Comparison of ENCODE assay signal across 32 mouse cellular contexts in the genomic region with DNA sequence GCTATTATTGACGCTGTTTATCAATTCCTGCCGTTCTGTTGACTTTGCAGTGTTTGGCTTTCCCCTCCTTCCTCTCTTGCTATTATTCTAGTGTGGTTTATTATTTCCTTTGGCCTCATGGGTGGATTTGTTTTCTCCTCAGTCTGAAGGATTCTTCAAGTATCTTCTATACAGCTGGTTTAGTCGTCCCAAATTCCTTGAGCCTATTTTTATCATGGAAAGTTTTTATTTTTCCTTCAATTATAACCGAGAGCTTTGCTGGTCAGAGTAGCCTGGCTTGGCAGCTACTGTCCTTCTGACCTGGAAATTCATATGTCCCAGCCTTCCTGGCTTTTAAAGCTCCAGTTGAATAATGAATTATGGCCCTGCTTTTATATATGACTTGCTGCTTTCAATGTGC. TPM values are rescaled to one million over a fixed set of nuclear protein-coding genes. Genes with fewer than 3 reads are reported as not detected.
A peak's percentile ranks its signal among the peaks of the same experiment; 100 is the strongest.
DNase-seq lines count a peak whose midpoint lies in the region; ATAC-seq and TF ChIP-seq lines count a peak whose summit lies in the region.
"Had no signal": no experiment of that assay in that cellular context is flagged by ENCODE, and none has a peak within 500 bp of the region (broad histone marks: within the 10 kb centered on the region; RNA-seq: fewer than 3 reads in every experiment).

No protein-coding gene starts in this region.

- 33% methylated on average over 4 of the region's 4 CpGs for WGBS in kidney, embryonic 16.5 days
- WGBS in kidney, embryonic 14.5 days: 38% methylated on average over 4 of the region's 4 CpGs
- WGBS in lung, embryonic 14.5 days: 35% methylated on average over 4 of the region's 4 CpGs

- H3K4me3 ChIP-seq in kidney, embryonic 16.5 days (ENCODE audit: low read length): no peak overlapping the region
- no peak overlapping the region for H3K4me3 ChIP-seq in kidney, embryonic 14.5 days (ENCODE audit: low read length)
- H3K4me3 ChIP-seq in lung, embryonic 14.5 days (ENCODE audit: low read depth, low read length): no peak overlapping the region
- H3K4me3 ChIP-seq: forebrain, embryonic 13.5 days; hindbrain, embryonic 12.5 days; intestine, embryonic 15.5 days; liver, embryonic 12.5 days; stomach, embryonic 15.5 days had no signal

- H3K9ac ChIP-seq in kidney, embryonic 16.5 days (replicated peaks; ENCODE audit: low read length): no peak overlapping the region
- no peak overlapping the region for H3K9ac ChIP-seq in kidney, embryonic 14.5 days (ENCODE audit: low read depth, low read length)
- no peak overlapping the region for H3K9ac ChIP-seq in lung, embryonic 14.5 days
- H3K9ac ChIP-seq: forebrain, embryonic 13.5 days; hindbrain, embryonic 12.5 days; intestine, embryonic 15.5 days; liver, embryonic 12.5 days; liver, postnatal 0 days; stomach, embryonic 15.5 days had no signal

- TF ChIP-seq CTCF in lung, embryonic 14.5 days (IDR thresholded peaks at IDR 0.05; ENCODE audit: low read depth): no peak

- peaks cover 42% of the 10 kb centered on the region for H3K4me1 ChIP-seq in kidney, embryonic 16.5 days (ENCODE audit: insufficient read depth, low read length)
- H3K4me1 ChIP-seq in kidney, embryonic 14.5 days (ENCODE audit: control insufficient read depth, insufficient read depth, low read length): peaks cover 17% of the 10 kb centered on the region
- H3K4me1 ChIP-seq in lung, embryonic 14.5 days (ENCODE audit: insufficient read depth): no peaks in the 10 kb centered on the region
- H3K4me1 ChIP-seq: forebrain, embryonic 13.5 days had no signal

- H3K27ac ChIP-seq in kidney, embryonic 16.5 days (ENCODE audit: low read length): peak overlapping the region; percentile 86
- no peak overlapping the region for H3K27ac ChIP-seq in kidney, embryonic 14.5 days (ENCODE audit: low read depth, low read length)
- H3K27ac ChIP-seq in lung, embryonic 14.5 days (ENCODE audit: low read depth): no peak overlapping the region
- H3K27ac ChIP-seq: forebrain, embryonic 13.5 days; hindbrain, embryonic 12.5 days; hindbrain, postnatal 0 days; intestine, embryonic 15.5 days; liver, embryonic 12.5 days had no signal

- ATAC-seq in kidney, embryonic 16.5 days (ENCODE audit: low FRiP score, low TSS enrichment): peak; percentile 43
- no peak for ATAC-seq in kidney, embryonic 14.5 days (ENCODE audit: low FRiP score, low TSS enrichment)
- no peak for ATAC-seq in lung, embryonic 14.5 days (ENCODE audit: insufficient read depth)
- ATAC-seq: forebrain, embryonic 13.5 days; hindbrain, postnatal 0 days; intestine, embryonic 15.5 days; liver, embryonic 12.5 days; liver, postnatal 0 days; Patski had no signal

- H3K9me3 ChIP-seq in kidney, embryonic 16.5 days (ENCODE audit: low read length): no peaks in the 10 kb centered on the region
- H3K9me3 ChIP-seq in kidney, embryonic 14.5 days (ENCODE audit: control insufficient read depth, low read length): no peaks in the 10 kb centered on the region
- H3K9me3 ChIP-seq in lung, embryonic 14.5 days (ENCODE audit: low read depth, low read length): no peaks in the 10 kb centered on the region
- H3K9me3 ChIP-seq: forebrain, embryonic 13.5 days; hindbrain, embryonic 12.5 days; intestine, embryonic 15.5 days; liver, embryonic 12.5 days; stomach, embryonic 15.5 days had no signal

- no peaks in the 10 kb centered on the region for H3K27me3 ChIP-seq in kidney, embryonic 16.5 days (ENCODE audit: insufficient read depth, low read length)
- H3K27me3 ChIP-seq in kidney, embryonic 14.5 days (ENCODE audit: control insufficient read depth, insufficient read depth, low read length): no peaks in the 10 kb centered on the region
- no peaks in the 10 kb centered on the region for H3K27me3 ChIP-seq in lung, embryonic 14.5 days (ENCODE audit: insufficient read depth, low read length)
- H3K27me3 ChIP-seq: forebrain, embryonic 13.5 days; hindbrain, embryonic 12.5 days; intestine, embryonic 15.5 days; liver, embryonic 12.5 days; Patski; stomach, embryonic 15.5 days had no signal

- DNase-seq in heart, adult 8-10 months (ENCODE audit: low spot score): peak; percentile 33
- no peak for DNase-seq in heart, postnatal 4 days
- peak; percentile 34 for DNase-seq in lung, embryonic 14.5 days
- DNase-seq in lung, postnatal 10 days: no peak
- peak; percentile 48 for DNase-seq in kidney, postnatal 14 days
- DNase-seq in urinary bladder, postnatal 4 days (ENCODE audit: low spot score in 2 of 2): no peak
- DNase-seq: adrenal gland, postnatal 10 days; cerebellum, adult 11 months; cerebellum, adult 9-10 months; cerebellum, postnatal 36 days; gastrocnemius, postnatal 25 days; heart, adult 11 months; left cerebral cortex, postnatal 4 days; liver, postnatal 0 days; midbrain, embryonic 14.5 days; retina, postnatal 1 day; right cerebral cortex, postnatal 25 days; thymus, postnatal 14 days had no signal

- H3K4me2 ChIP-seq in kidney, embryonic 16.5 days (replicated peaks; ENCODE audit: low read depth, low read length): no peak overlapping the region
- no peak overlapping the region for H3K4me2 ChIP-seq in kidney, embryonic 14.5 days (replicated peaks; ENCODE audit: low read depth, low read length)
- H3K4me2 ChIP-seq in lung, embryonic 14.5 days: no peak overlapping the region
- H3K4me2 ChIP-seq: forebrain, embryonic 13.5 days; hindbrain, embryonic 12.5 days; intestine, embryonic 15.5 days; liver, embryonic 12.5 days; stomach, embryonic 15.5 days had no signal

- no peaks in the 10 kb centered on the region for H3K36me3 ChIP-seq in kidney, embryonic 16.5 days (ENCODE audit: insufficient read depth, low read length)
- H3K36me3 ChIP-seq in kidney, embryonic 14.5 days (ENCODE audit: control insufficient read depth, insufficient read depth, low read length): no peaks in the 10 kb centered on the region
- no peaks in the 10 kb centered on the region for H3K36me3 ChIP-seq in lung, embryonic 14.5 days (ENCODE audit: insufficient read depth)
- H3K36me3 ChIP-seq: hindbrain, embryonic 12.5 days; intestine, embryonic 15.5 days; liver, embryonic 12.5 days; stomach, embryonic 15.5 days had no signal

RNA-seq across cellular contexts. Expression of gene Gm10309, which starts 24.4 kb away (rescaled TPM):
- total RNA-seq in heart, adult 8-10 months (2022): not detected
- under 1 TPM in 1 of 2 experiments, not detected in 1; 0.12 TPM for total RNA-seq in heart, postnatal 4 days (2021)
- polyA plus RNA-seq in kidney, embryonic 16.5 days (2015; fragmentation: Nextera tagmentation; extraction: Ambion mirVana): 0.25 and 0.50 TPM in 2 replicates
- polyA plus RNA-seq in kidney, embryonic 14.5 days (2014; fragmentation: Nextera tagmentation; extraction: Ambion mirVana): 0.31 and 0.43 TPM in 2 replicates
- polyA plus RNA-seq in lung, embryonic 14.5 days (2014; fragmentation: Nextera tagmentation; extraction: Ambion mirVana): 0.53 and 0.57 TPM in 2 replicates
- total RNA-seq: gastrocnemius, postnatal 25 days; heart, postnatal 25 days; hindbrain, postnatal 0 days; layer of hippocampus, postnatal 14 days; left cerebral cortex, adult 8-10 months; left cerebral cortex, postnatal 4 days; MEL; monocyte, adult 5-6 weeks had no signal
- polyA plus RNA-seq: Patski had no signal

Comparison
In these comparisons a context has a peak if more than half of its experiments do, and no peak if none do; other contexts are left out.
1. DNase-seq: peak in heart, adult 8-10 months (single experiment), lung, embryonic 14.5 days (single experiment) and kidney, postnatal 14 days (single experiment); none in heart, postnatal 4 days (single experiment), lung, postnatal 10 days (single experiment) and urinary bladder, postnatal 4 days (0 of 2).